Mouse (Mus musculus) kidney, adult 9 months (tissue): ENCODE data around the gene Yipf4.
"Not testable (repeated sequence)": the region's sequence is repeated elsewhere in the genome, so short reads cannot be mapped to it uniquely, and the experiment has no call there.

Source experiments
- DNase-seq: peaks from one replicate; pipeline ENCODE4 v3.0.0; 2022

Yipf4 gene

GRCm38 (mm10) chr17:74489024-74489900 lies at the start of gene Yipf4:
TSS of gene Yipf4 (plus strand) at chr17:74489493.
- peak; percentile 99 for DNase-seq

GRCm38 (mm10) chr17:74440486-74440885 lies 48.8 kb upstream of the Yipf4 start:
- DNase-seq = no peak

- DNase-seq = no peak
These were observed 39.5 kb upstream of the Yipf4 start for GRCm38 (mm10) chr17:74449776-74450175.

GRCm38 (mm10) chr17:74453928-74454327 lies 35.4 kb upstream of the Yipf4 start:
- no peak for DNase-seq

GRCm38 (mm10) chr17:74454660-74455059 lies 34.6 kb upstream of the Yipf4 start:
- no peak for DNase-seq

- no peak for DNase-seq
These were observed 33.9 kb upstream of the Yipf4 start for GRCm38 (mm10) chr17:74455426-74455825.

GRCm38 (mm10) chr17:74456825-74457224 lies 32.5 kb upstream of the Yipf4 start:
- DNase-seq = no peak

GRCm38 (mm10) chr17:74457972-74458677 lies 31.2 kb upstream of the Yipf4 start:
- no peak for DNase-seq

- peak; percentile 27 for DNase-seq
These were observed 30.4 kb upstream of the Yipf4 start, which contains the start of gene Nlrc4 for GRCm38 (mm10) chr17:74458711-74459408. TSS of gene Nlrc4 (minus strand) at chr17:74459142.

GRCm38 (mm10) chr17:74463510-74463909 lies 25.8 kb upstream of the Yipf4 start:
- DNase-seq = no peak

GRCm38 (mm10) chr17:74467981-74468380 lies 21.3 kb upstream of the Yipf4 start:
- not testable (repeated sequence) for DNase-seq

GRCm38 (mm10) chr17:74470133-74470532 lies 19.2 kb upstream of the Yipf4 start:
- not testable (repeated sequence) for DNase-seq

GRCm38 (mm10) chr17:74480361-74481069 lies 8.8 kb upstream of the Yipf4 start:
- DNase-seq = no peak

- no peak for DNase-seq
These were observed 568 bp downstream of the Yipf4 start for GRCm38 (mm10) chr17:74489901-74490220.

- no peak for DNase-seq
These were observed 2.3 kb downstream of the Yipf4 start for GRCm38 (mm10) chr17:74491565-74491964.

GRCm38 (mm10) chr17:74500204-74500603 lies 10.9 kb downstream of the Yipf4 start:
- DNase-seq = no peak

- no peak for DNase-seq
These were observed 11.8 kb downstream of the Yipf4 start for GRCm38 (mm10) chr17:74501085-74501484.

- no peak for DNase-seq
These were observed 18.6 kb downstream of the Yipf4 start for GRCm38 (mm10) chr17:74507934-74508333.

GRCm38 (mm10) chr17:74508600-74508999 lies 19.3 kb downstream of the Yipf4 start:
- DNase-seq = no peak

- DNase-seq = no peak
These were observed 23.0 kb downstream of the Yipf4 start for GRCm38 (mm10) chr17:74512308-74512707.

GRCm38 (mm10) chr17:74522797-74523723 lies 33.8 kb downstream of the Yipf4 start:
- DNase-seq = no peak

- DNase-seq = no peak
These were observed 36.8 kb downstream of the Yipf4 start for GRCm38 (mm10) chr17:74526117-74526516.
